Mouse (Mus musculus) E14TG2a.4 (cell line): ENCODE data around the gene Far2.
"Not testable (repeated sequence)": the region's sequence is repeated elsewhere in the genome, so short reads cannot be mapped to it uniquely, and the experiment has no call there.

Experiments used
- H3K27me3 ChIP-seq: 2 replicates; pipeline ENCODE4 v1.6.1; 2014; ENCODE audit warnings: low read length, control low read depth; ENCODE audit not compliant: insufficient read depth
- H3K36me3 ChIP-seq: 2 replicates; pipeline ENCODE4 v1.6.1; 2014; ENCODE audit warnings: low read length, control low read depth; ENCODE audit not compliant: insufficient read depth
- H3K4me1 ChIP-seq: replicated peaks from 2 replicates; pipeline ENCODE4 v1.6.1; 2014; ENCODE audit warnings: low read depth, low read length, control low read depth
- H3K4me3 ChIP-seq: replicated peaks from 2 replicates; pipeline ENCODE4 v1.5.1; 2014; ENCODE audit warnings: mild to moderate bottlenecking, low read length
- H3K9me3 ChIP-seq: 2 replicates; pipeline ENCODE4 v1.6.1; 2014; ENCODE audit warnings: low read length, control low read depth
- CTCF ChIP-seq: conservative IDR thresholded peaks from 2 replicates; pipeline ENCODE4 v1.5.1; 2014; ENCODE audit warnings: low read length
- NANOG ChIP-seq: IDR thresholded peaks from 2 replicates; pipeline ENCODE4 v1.6.1; 2014; ENCODE audit warnings: borderline replicate concordance, low read length, mixed read lengths
- POU5F1 ChIP-seq: IDR thresholded peaks from 2 replicates; pipeline ENCODE4 v1.6.1; 2014; ENCODE audit warnings: low read length, borderline replicate concordance

Gene Far2

DNA sequence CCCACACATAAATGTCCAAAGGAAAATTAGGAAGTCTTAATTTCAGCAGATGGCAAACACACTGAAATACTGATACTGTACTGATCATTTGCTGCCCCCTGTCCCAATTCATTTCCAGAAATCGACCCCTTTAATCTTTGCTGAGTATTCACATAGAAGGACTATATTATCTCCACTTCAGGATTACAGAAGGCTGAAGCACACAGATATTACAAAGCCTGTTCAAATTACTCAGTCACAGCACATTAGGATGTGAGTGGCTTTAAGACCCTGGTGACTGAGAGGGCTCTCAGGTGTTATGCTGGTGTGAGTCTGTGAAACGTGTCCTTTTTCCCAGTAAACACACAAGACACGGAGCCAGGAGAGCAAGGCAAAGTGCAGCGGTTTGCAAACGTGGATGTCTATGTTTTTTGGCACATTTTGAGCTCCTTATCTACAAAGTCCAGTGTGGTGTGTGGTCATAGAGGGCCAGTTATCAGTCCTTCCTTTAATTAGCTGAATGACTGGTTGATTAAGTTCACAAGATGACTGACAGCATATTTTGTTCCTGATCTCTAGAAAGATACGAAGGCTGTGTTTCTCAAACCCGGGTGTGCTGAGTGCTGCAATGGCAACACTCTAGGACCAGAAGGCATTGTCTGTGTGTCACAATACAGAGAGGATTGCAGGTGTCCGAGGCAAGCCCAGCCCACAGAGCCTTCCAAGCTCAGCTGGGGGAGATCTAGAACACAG is 61.8 kb downstream of the Far2 start:
- Histone ChIP-seq H3K4me3 (no peak overlapping the region), H3K9me3 (peaks cover 19% of the 10 kb centered on the region), H3K36me3 (no peaks in the 10 kb centered on the region), H3K4me1 (no peaks in the 10 kb centered on the region), H3K27me3 (no peaks in the 10 kb centered on the region)
- TF ChIP-seq CTCF (no peak), POU5F1 (no peak), NANOG (no peak)

DNA sequence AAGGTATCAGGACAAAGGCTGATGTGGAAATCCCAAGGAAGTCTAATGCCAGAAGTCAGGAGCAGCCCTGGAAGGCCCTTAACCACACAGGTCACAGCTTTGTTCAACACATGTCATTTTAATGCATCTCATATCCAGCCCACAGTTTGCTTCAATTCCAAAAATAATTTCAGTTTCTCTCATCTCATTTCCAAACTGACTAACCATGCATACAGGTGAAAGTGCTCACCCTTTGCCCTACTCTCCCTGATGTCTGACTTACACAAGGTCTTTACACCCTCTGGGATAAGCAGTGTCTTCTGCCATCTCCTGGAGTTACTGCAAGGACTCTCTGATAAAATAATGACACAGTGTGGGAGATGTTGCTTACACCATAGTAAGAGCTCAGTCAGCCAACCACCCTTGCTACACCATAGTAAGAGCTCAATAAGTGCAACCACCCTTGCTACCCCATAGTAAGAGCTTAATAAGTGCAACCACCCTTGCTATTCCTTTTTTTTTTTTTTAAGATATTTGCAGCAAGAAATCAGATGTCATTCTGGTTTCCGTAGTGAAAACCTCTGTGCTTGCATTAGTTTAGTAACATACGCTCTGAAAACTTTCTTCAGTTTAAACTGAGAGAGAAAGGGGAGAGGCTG is 64.1 kb downstream of the Far2 start:
- H3K36me3 ChIP-seq: no peaks in the 10 kb centered on the region
- no peak for TF ChIP-seq NANOG
- no peak for TF ChIP-seq CTCF
- no peak for TF ChIP-seq POU5F1
- no peaks in the 10 kb centered on the region for H3K27me3 ChIP-seq
- no peaks in the 10 kb centered on the region for H3K4me1 ChIP-seq
- H3K4me3 ChIP-seq: no peak overlapping the region
- peaks cover 19% of the 10 kb centered on the region for H3K9me3 ChIP-seq

DNA sequence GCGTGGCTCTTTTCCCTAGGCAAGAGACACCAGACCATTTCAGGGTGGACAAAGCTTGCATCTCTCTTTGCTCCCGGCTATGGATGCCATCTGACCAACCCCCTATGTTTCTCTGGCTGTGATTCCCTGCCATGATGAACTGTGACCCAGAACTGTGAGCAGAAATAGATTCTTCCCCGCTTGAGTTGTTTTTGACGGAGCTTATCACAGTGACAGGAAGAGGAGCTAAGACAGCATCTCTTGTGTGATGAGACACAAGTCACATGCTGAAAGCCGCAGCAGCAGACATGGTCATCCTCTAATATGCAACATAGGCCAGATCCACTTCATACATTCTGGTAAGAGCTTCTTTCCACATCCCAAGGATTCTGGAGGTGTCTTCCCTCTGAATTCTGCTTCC is 69.3 kb downstream of the Far2 start:
- H3K27me3 ChIP-seq: no peaks in the 10 kb centered on the region
- TF ChIP-seq POU5F1: no peak
- TF ChIP-seq NANOG: no peak
- no peak for TF ChIP-seq CTCF
- H3K4me1 ChIP-seq: no peaks in the 10 kb centered on the region; the same call in 1 of the 2 replicates
- no peak overlapping the region for H3K4me3 ChIP-seq
- H3K9me3 ChIP-seq: peaks cover 6% of the 10 kb centered on the region; the same call in 1 of the 2 replicates
- no peaks in the 10 kb centered on the region for H3K36me3 ChIP-seq

DNA sequence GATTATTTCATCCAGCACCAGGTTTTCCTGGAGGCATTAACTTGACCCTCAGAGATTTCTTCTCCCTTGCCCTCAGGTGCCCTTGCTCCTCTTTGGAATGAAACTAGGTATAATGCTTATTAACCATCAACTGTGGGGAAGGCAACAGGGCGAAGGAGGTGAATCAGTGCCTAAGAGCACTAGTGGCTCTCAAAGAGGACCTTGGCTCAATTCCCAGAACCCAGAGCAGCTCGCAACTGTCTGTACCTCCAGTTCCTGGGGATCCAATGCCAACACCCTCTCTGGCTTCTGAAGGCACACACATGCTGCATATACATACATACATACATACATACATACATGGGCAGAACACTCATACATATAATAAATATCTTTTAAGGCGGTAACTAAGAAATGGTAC is 69.8 kb downstream of the Far2 start:
- no peak for TF ChIP-seq POU5F1
- TF ChIP-seq CTCF: no peak
- TF ChIP-seq NANOG: no peak
- Histone ChIP-seq H3K4me1 (no peaks in the 10 kb centered on the region; the same call in 1 of the 2 replicates), H3K4me3 (no peak overlapping the region), H3K36me3 (no peaks in the 10 kb centered on the region), H3K27me3 (no peaks in the 10 kb centered on the region), H3K9me3 (0 out of 2 replicates have a peak, but pooled peaks cover 1% of the 10 kb centered on the region)

DNA sequence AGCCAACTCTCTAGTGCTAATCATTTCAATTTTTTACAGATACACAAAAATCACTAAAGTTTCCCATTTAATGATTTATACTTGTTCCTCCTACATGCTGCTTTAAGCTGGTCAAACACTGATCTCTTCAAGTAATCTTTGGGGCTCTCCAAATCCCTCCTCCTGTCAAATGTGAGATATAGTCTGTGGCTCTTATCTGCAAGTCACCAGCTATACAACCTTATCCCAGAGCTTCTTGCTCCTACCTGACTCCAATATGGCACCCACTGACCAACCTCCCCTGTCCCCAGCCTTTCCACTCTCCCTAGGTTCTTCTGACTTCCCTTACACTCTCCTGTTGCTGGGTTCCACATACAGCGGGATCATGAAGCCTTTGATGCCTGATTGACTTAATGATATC is 70.6 kb downstream of the Far2 start:
- Histone ChIP-seq H3K4me3 (no peak overlapping the region), H3K36me3 (no peaks in the 10 kb centered on the region), H3K27me3 (no peaks in the 10 kb centered on the region), H3K9me3 (no peaks in the 10 kb centered on the region), H3K4me1 (no peaks in the 10 kb centered on the region; the same call in 1 of the 2 replicates)
- TF ChIP-seq NANOG: no peak
- no peak for TF ChIP-seq POU5F1
- TF ChIP-seq CTCF: no peak

GRCm38 (mm10) chr6:148120703-148121102 is 73.6 kb downstream of the Far2 start:
- no peaks in the 10 kb centered on the region for H3K27me3 ChIP-seq
- H3K4me3 ChIP-seq: no peak overlapping the region
- TF ChIP-seq CTCF: no peak
- TF ChIP-seq POU5F1: no peak
- TF ChIP-seq NANOG: no peak
- no peaks in the 10 kb centered on the region; the same call in 1 of the 2 replicates for H3K4me1 ChIP-seq
- H3K36me3 ChIP-seq: no peaks in the 10 kb centered on the region
- H3K9me3 ChIP-seq: no peaks in the 10 kb centered on the region

DNA sequence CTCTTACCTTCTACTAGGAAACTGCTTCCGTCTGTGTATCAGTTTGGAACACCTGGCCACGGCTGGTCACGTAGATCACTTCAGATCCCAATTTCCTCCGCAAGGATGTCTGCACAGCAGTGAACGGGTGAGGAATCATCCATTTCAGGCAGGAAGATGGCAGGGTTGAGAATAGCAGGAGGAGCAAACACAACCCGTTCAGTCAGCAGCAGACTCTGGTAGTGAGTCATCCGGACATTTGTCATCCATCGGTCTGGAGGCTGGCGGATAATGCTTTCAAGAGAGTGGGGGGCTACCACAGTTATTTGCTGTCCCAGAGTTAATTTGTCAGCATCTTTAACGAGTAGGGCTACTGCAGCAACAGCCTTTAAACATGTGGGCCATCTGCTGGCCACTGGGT is 79.8 kb downstream of the Far2 start:
- not testable (repeated sequence) for H3K36me3 ChIP-seq, H3K4me3 ChIP-seq, H3K4me1 ChIP-seq, H3K27me3 ChIP-seq
- H3K9me3 ChIP-seq: peaks cover 18% of the 10 kb centered on the region

- Histone ChIP-seq H3K27me3 (no peaks in the 10 kb centered on the region; the same call in 1 of the 2 replicates), H3K4me3 (no peak overlapping the region), H3K36me3 (no peaks in the 10 kb centered on the region), H3K9me3 (peaks cover 15% of the 10 kb centered on the region), H3K4me1 (no peaks in the 10 kb centered on the region)
- TF ChIP-seq POU5F1 (no peak), CTCF (no peak), NANOG (no peak)
Observed at GRCm38 (mm10) chr6:148132314-148132713, 85.3 kb downstream of the Far2 start.

DNA sequence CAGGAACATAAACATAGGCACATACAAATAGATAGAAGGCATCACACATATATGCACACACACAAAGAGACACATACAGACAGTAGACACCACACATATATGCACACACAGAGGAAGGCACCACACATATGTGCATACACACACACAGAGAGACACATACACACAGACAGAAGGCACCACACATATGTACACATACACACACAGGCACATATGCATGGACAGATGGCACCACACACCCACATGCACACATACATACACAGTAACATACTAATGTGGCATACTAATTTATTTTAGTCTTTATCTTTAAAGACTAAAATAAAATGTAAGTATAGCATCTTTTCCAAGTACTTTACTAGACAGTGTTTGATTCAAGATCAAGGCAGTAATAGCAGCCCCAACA is 86.5 kb downstream of the Far2 start:
- no peak for TF ChIP-seq NANOG
- no peak for TF ChIP-seq POU5F1
- TF ChIP-seq CTCF: no peak
- Histone ChIP-seq H3K4me1 (no peaks in the 10 kb centered on the region), H3K9me3 (peaks cover 15% of the 10 kb centered on the region), H3K27me3 (peaks cover 2% of the 10 kb centered on the region; the same call in 1 of the 2 replicates), H3K36me3 (no peaks in the 10 kb centered on the region), H3K4me3 (no peak overlapping the region)
